Mouse (Mus musculus) bone marrow macrophage, adult 2 months (primary cell): ENCODE measurements around the gene Smg5.

Source experiments
- CTCF ChIP-seq: IDR thresholded peaks from 2 replicates; pipeline ENCODE4 v1.5.1; 2012; ENCODE audit warnings: low read depth, mild to moderate bottlenecking, low read length, moderate library complexity
- POLR2A ChIP-seq: IDR thresholded peaks from 2 replicates; pipeline ENCODE4 v1.6.1; 2012; ENCODE audit warnings: mild to moderate bottlenecking, low read depth, low read length, borderline replicate concordance

- TF ChIP-seq POLR2A (no peak), CTCF (no peak)
Measured at GRCm38 (mm10) chr3:88410645-88411031, 74.6 kb downstream of the Smg5 start.
